Mouse (Mus musculus): ENCODE results near the gene Cts3. TPM values are rescaled to one million over a fixed set of nuclear protein-coding genes. Genes with fewer than 3 reads are reported as not detected.
"Not testable (repeated sequence)": the region's sequence is repeated elsewhere in the genome, so short reads cannot be mapped to it uniquely, and the experiment has no call there.

Cts3 gene
- not detected in 2 replicates for polyA plus RNA-seq (2016; fragmentation: Nextera tagmentation; extraction: Ambion mirVana)

DNA sequence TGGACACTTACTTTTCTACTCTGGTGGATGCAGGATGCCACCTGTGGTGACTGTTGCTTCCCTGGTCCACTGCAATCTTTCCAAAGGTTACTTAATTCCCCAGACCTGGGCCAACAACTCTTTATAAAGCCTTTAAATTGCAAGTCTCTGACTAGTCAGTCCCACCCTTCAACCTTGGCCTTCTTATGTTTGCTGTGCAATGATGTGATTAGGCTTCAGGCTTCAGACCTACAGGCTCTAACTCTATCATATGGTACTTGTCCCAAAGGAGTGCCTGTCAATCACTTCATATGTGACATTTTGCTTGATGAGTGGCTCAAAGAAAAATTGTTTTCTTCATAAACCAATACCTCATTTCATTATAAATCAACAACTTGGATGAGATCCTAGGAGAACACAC is at the start of gene Cts3:
Gene Cts3 (minus strand): TSS at position 101 of the 400 bp plus-strand sequence.
- peaks cover 14% of the 10 kb centered on the region for H3K9me3 ChIP-seq
- no peak for ATAC-seq (ENCODE audit: insufficient number of reproducible peaks, insufficient read depth, low FRiP score, low TSS enrichment)
- no peak within 1 kb of the TSS for H3K4me2 ChIP-seq (replicated peaks)
- no peak within 1 kb of the TSS for H3K4me3 ChIP-seq
- no peak within 1 kb of the TSS for H3K9ac ChIP-seq
- H3K27me3 ChIP-seq: no peaks in the 10 kb centered on the region
- no peaks in the 10 kb centered on the region for H3K36me3 ChIP-seq
- H3K27ac ChIP-seq: no peak within 1 kb of the TSS
- no peaks in the 10 kb centered on the region for H3K4me1 ChIP-seq

GRCm38 (mm10) chr13:61568074-61568473 is 1.9 kb downstream of the Cts3 start, which contains the start of gene Gm49352:
Gene Gm49352, minus strand, starts transcription at chr13:61568174.
- H3K36me3 ChIP-seq; ATAC-seq (ENCODE audit: insufficient number of reproducible peaks, insufficient read depth, low FRiP score, low TSS enrichment); H3K27me3 ChIP-seq; H3K4me2 ChIP-seq (replicated peaks); H3K4me1 ChIP-seq; H3K4me3 ChIP-seq; H3K27ac ChIP-seq; H3K9ac ChIP-seq: not testable (repeated sequence)
- peaks cover 14% of the 10 kb centered on the region for H3K9me3 ChIP-seq
- 44% methylated on average over 1 of the region's 1 CpGs for WGBS

DNA sequence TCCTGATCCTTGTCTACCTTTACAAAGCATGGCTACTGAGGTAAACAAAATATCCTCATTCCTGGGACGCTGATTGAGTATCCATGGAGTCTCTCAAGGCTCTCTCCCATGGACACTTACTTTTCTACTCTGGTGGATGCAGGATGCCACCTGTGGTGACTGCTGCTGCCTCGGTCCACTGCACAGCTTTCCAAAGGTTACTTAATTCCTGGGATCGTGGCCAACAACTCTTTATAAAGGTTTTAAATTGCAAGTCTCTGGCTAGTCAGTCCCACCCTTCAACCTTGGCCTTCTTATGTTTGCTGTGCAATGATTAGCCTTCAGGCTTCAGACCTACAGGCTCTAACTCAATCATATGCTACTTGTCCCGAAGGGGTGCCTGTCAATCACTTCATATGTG is 28.3 kb downstream of the Cts3 start, which contains the start of gene Ctsm:
Gene Ctsm (minus strand): TSS at position 209 of the 400 bp plus-strand sequence.
- WGBS: 60% methylated on average over 4 of the region's 4 CpGs
- Histone ChIP-seq H3K4me3 (no peak within 1 kb of the TSS), H3K4me1 (no peaks in the 10 kb centered on the region), H3K9me3 (peaks cover 8% of the 10 kb centered on the region), H3K4me2 (replicated peaks) (no peak within 1 kb of the TSS), H3K27ac (no peak within 1 kb of the TSS), H3K27me3 (no peaks in the 10 kb centered on the region), H3K9ac (no peak within 1 kb of the TSS), H3K36me3 (no peaks in the 10 kb centered on the region)
- ATAC-seq (ENCODE audit: insufficient number of reproducible peaks, insufficient read depth, low FRiP score, low TSS enrichment): no peak

Other genes starting within 250 kb of the Cts3 start
- not detected in 2 replicates for gene Cts7, start 211.9 kb downstream of the Cts3 start, polyA plus RNA-seq (2016; fragmentation: Nextera tagmentation; extraction: Ambion mirVana)
- gene Ctsm, start 28.3 kb downstream of the Cts3 start, polyA plus RNA-seq (2016; fragmentation: Nextera tagmentation; extraction: Ambion mirVana): not detected in 2 replicates
- not detected in 2 replicates for gene Gm49352, start 2.0 kb downstream of the Cts3 start, polyA plus RNA-seq (2016; fragmentation: Nextera tagmentation; extraction: Ambion mirVana)

Measured in embryonic facial prominence, embryonic 12.5 days (tissue).